Mouse (Mus musculus) heart, adult 8-10 months (tissue): Measurements from ENCODE around the gene Mcoln3. TPM values are rescaled to one million over a fixed set of nuclear protein-coding genes. Genes with fewer than 3 reads are reported as not detected.
A peak's percentile ranks its signal among the peaks of the same experiment; 100 is the strongest.

Experiments
- DNase-seq: peaks from one replicate; pipeline ENCODE4 v3.0.0; 2022; ENCODE audit warnings: low spot score
- total RNA-seq, 4 experiments: library from RNA; stranded (reverse); gene quantifications; 2 replicates each; pipeline ENCODE4 v1.2.4; 2022

The Mcoln3 gene
- total RNA-seq, 4 experiments from 2014 or later, result not detected

- DNase-seq, result no peak
Measured at GRCm38 (mm10) chr3:146134834-146135233, 17.6 kb downstream of the Mcoln3 start.

GRCm38 (mm10) chr3:146135417-146135816 is 18.2 kb downstream of the Mcoln3 start:
- DNase-seq, result no peak

- no peak for DNase-seq
Measured at GRCm38 (mm10) chr3:146136422-146136821, 19.2 kb downstream of the Mcoln3 start.

- no peak for DNase-seq
Measured at GRCm38 (mm10) chr3:146140276-146140675, 23.0 kb downstream of the Mcoln3 start.

- no peak for DNase-seq
Measured at GRCm38 (mm10) chr3:146142523-146142922, 25.3 kb downstream of the Mcoln3 start.

- no peak for DNase-seq
Measured at GRCm38 (mm10) chr3:146145501-146145900, 28.3 kb downstream of the Mcoln3 start.

GRCm38 (mm10) chr3:146146131-146146530 is 28.9 kb downstream of the Mcoln3 start:
- no peak for DNase-seq

GRCm38 (mm10) chr3:146149156-146150057 is 32.2 kb downstream of the Mcoln3 start, which contains the start of gene Mcoln2:
Gene Mcoln2 (plus strand): TSS chr3:146149833.
- DNase-seq, result no peak

- peak; percentile 13 for DNase-seq
Measured at GRCm38 (mm10) chr3:146150058-146150400, 32.8 kb downstream of the Mcoln3 start.

- no peak for DNase-seq
Measured at GRCm38 (mm10) chr3:146150560-146150959, 33.3 kb downstream of the Mcoln3 start.

- no peak for DNase-seq
Measured at GRCm38 (mm10) chr3:146151328-146151727, 34.1 kb downstream of the Mcoln3 start.

GRCm38 (mm10) chr3:146151755-146152154 is 34.5 kb downstream of the Mcoln3 start:
- no peak for DNase-seq

- no peak for DNase-seq
Measured at GRCm38 (mm10) chr3:146152348-146152747, 35.1 kb downstream of the Mcoln3 start.

- DNase-seq, result no peak
Measured at GRCm38 (mm10) chr3:146152913-146153312, 35.7 kb downstream of the Mcoln3 start.

- no peak for DNase-seq
Measured at GRCm38 (mm10) chr3:146153862-146154611, 36.8 kb downstream of the Mcoln3 start.

GRCm38 (mm10) chr3:146155628-146156576 is 38.7 kb downstream of the Mcoln3 start:
- no peak for DNase-seq

- DNase-seq, result no peak
Measured at GRCm38 (mm10) chr3:146156811-146157210, 39.6 kb downstream of the Mcoln3 start.

GRCm38 (mm10) chr3:146158039-146158438 is 40.8 kb downstream of the Mcoln3 start:
- DNase-seq, result peak; percentile 17

GRCm38 (mm10) chr3:146159360-146159759 is 42.1 kb downstream of the Mcoln3 start:
- no peak for DNase-seq

GRCm38 (mm10) chr3:146162197-146162596 is 44.9 kb downstream of the Mcoln3 start:
- no peak for DNase-seq

GRCm38 (mm10) chr3:146169356-146169755 is 52.1 kb downstream of the Mcoln3 start:
- DNase-seq, result no peak

GRCm38 (mm10) chr3:146173030-146173429 is 55.8 kb downstream of the Mcoln3 start:
- no peak for DNase-seq
